Mouse (Mus musculus) heart, postnatal 0 days (tissue): Measurements from ENCODE around the gene Pappa2.

ENCODE experiments used
- CTCF ChIP-seq: IDR thresholded peaks from 2 replicates; pipeline ENCODE4 v1.5.1; 2016; ENCODE audit warnings: antibody characterized with exemption, control low read depth, low read depth
- EP300 ChIP-seq: IDR thresholded peaks from 2 replicates; pipeline ENCODE4 v1.6.1; 2016; ENCODE audit warnings: antibody characterized with exemption, low read depth

DNA sequence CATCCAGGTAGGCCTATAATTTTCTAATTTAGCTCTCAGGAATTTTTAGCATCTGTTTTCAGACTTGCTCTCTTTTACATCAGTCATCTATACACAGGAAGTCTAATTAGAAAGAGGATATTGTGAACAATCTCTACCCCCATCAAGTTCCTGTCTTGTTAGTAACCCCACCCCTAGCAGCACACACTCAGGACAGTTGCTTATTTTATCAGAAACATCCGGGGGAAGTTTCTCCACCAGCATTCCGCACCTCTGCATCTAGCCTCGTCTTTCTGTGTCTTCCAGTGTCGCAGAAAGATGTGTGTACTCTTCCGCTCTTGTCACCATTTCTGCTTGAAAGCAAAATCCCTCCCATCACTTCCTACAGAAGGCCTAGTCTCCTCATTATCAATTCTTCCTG lies 59.8 kb downstream of the Pappa2 start:
- TF ChIP-seq EP300 (peak; percentile 64; the same call in 1 of the 2 replicates), CTCF (no peak)
